Mouse (Mus musculus): ENCODE data around the gene Wdr17.

GRCm38 (mm10) chr8:54724668-54725035 is 162.3 kb downstream of the Wdr17 start:
- TF ChIP-seq USF2 (conservative IDR thresholded peaks at IDR 0.05; ENCODE audit: low read depth, low read length) (no peak), MEF2A (IDR thresholded peaks at IDR 0.05; ENCODE audit: borderline replicate concordance, low read depth, low read length) (no peak), CTCF (conservative IDR thresholded peaks at IDR 0.05 in 1 of 2, IDR thresholded peaks at IDR 0.05 in 1 of 2; ENCODE audit: low read depth in 2 of 2, low read length in 2 of 2) (no peak), GABPA (IDR thresholded peaks at IDR 0.05; ENCODE audit: insufficient replicate concordance, low read depth, low read length) (no peak), TCF12 (IDR thresholded peaks at IDR 0.05; ENCODE audit: low read depth, low read length) (no peak), ZNF384 (IDR thresholded peaks at IDR 0.05; ENCODE audit: low read depth, low read length) (no peak), E2F4 (IDR thresholded peaks at IDR 0.05; ENCODE audit: insufficient replicate concordance, low read depth, low read length) (no peak), ZC3H11A (IDR thresholded peaks at IDR 0.05; ENCODE audit: low read depth, low read length) (no peak), ZKSCAN1 (IDR thresholded peaks at IDR 0.05; ENCODE audit: borderline replicate concordance, low read depth, low read length) (no peak), UBTF (IDR thresholded peaks at IDR 0.05; ENCODE audit: low read depth, low read length) (no peak), POLR2A (IDR thresholded peaks at IDR 0.05; ENCODE audit: low read depth, low read length) (no peak), EP300 (IDR thresholded peaks at IDR 0.05; ENCODE audit: low read length) (no peak), NELFE (IDR thresholded peaks at IDR 0.05; ENCODE audit: low read depth, low read length) (no peak), RCOR1 (conservative IDR thresholded peaks at IDR 0.05; ENCODE audit: low read depth, low read length) (no peak)

All from CH12.LX (cell line).